Mouse (Mus musculus) stomach, embryonic 15.5 days (tissue): ENCODE measurements around the gene Hgfac. TPM values are rescaled to one million over a fixed set of nuclear protein-coding genes. Genes with fewer than 3 reads are reported as not detected.

Experiments
- ATAC-seq: fragments of 200-750 bp; cut with Nextera tagmentation; 2 replicates; pipeline ENCODE4 v1.8.0; 2017; ENCODE audit warnings: low read depth, moderate number of reproducible peaks, moderate TSS enrichment; ENCODE audit not compliant: insufficient read depth, low FRiP score
- H3K27ac ChIP-seq: fragments of 300-500 bp; sonication (generic); 2 replicates; pipeline ENCODE4 v1.5.1; 2015; ENCODE audit warnings: mild to moderate bottlenecking, inconsistent platforms
- H3K27me3 ChIP-seq: fragments of 300-500 bp; sonication (generic); replicated peaks from 2 replicates; pipeline ENCODE4 v1.6.1; 2015; ENCODE audit warnings: inconsistent platforms
- H3K36me3 ChIP-seq: fragments of 300-500 bp; sonication (generic); 2 replicates; pipeline ENCODE4 v1.6.1; 2015; ENCODE audit warnings: inconsistent platforms
- H3K4me1 ChIP-seq: fragments of 300-500 bp; sonication (generic); 2 replicates; pipeline ENCODE4 v1.6.1; 2015; ENCODE audit warnings: inconsistent platforms
- H3K4me2 ChIP-seq: fragments of 300-500 bp; sonication (generic); 2 replicates; pipeline ENCODE4 v1.6.1; 2015; ENCODE audit warnings: mild to moderate bottlenecking, inconsistent platforms
- H3K4me3 ChIP-seq: fragments of 300-500 bp; sonication (generic); replicated peaks from 2 replicates; pipeline ENCODE4 v1.5.1; 2015; ENCODE audit warnings: inconsistent platforms
- H3K9ac ChIP-seq: fragments of 300-500 bp; sonication (generic); 2 replicates; pipeline ENCODE4 v1.6.1; 2015; ENCODE audit warnings: inconsistent platforms
- H3K9me3 ChIP-seq: fragments of 300-500 bp; sonication (generic); 2 replicates; pipeline ENCODE4 v1.6.1; 2016; ENCODE audit warnings: inconsistent platforms
- WGBS: fragments of 180-500 bp; shearing (Covaris S2); methylation state at CpG from one replicate; pipeline ENCODE4 v1.1.7; 2015; 5-methylcytosine and 5-hydroxymethylcytosine counted together
- polyA plus RNA-seq: library from polyadenylated mRNA; unstranded; fragments of >200 nt; fragmentation: Nextera tagmentation; extraction: Ambion mirVana; gene quantifications from 2 replicates; pipeline ENCODE4 v1.2.1, GENCODE M21; 2015

Gene Hgfac
- polyA plus RNA-seq, 1 experiment from 2014 or later, result 9.3 TPM

GRCm38 (mm10) chr5:35014036-35014435, 27.3 kb upstream of the Hgfac start:
- no peaks in the 10 kb centered on the region for H3K9me3 ChIP-seq
- no peak overlapping the region for H3K9ac ChIP-seq
- H3K27ac ChIP-seq, result no peak overlapping the region
- H3K36me3 ChIP-seq, result no peaks in the 10 kb centered on the region
- no peak overlapping the region for H3K4me3 ChIP-seq
- no peak for ATAC-seq
- no peaks in the 10 kb centered on the region for H3K27me3 ChIP-seq
- 81% methylated on average over 6 of the region's 6 CpGs for WGBS
- H3K4me1 ChIP-seq, result peaks cover 3% of the 10 kb centered on the region; the same call in 1 of the 2 replicates
- no peak overlapping the region for H3K4me2 ChIP-seq

GRCm38 (mm10) chr5:35019673-35020300, 21.5 kb upstream of the Hgfac start:
- H3K27me3 ChIP-seq, result no peaks in the 10 kb centered on the region
- H3K4me1 ChIP-seq, result peaks cover 9% of the 10 kb centered on the region; the same call in 1 of the 2 replicates
- ATAC-seq, result no peak
- H3K9me3 ChIP-seq, result no peaks in the 10 kb centered on the region
- 69% methylated on average over 9 of the region's 9 CpGs for WGBS
- no peak overlapping the region for H3K4me2 ChIP-seq
- peak overlapping the region; percentile 62; the same call in 1 of the 2 replicates for H3K27ac ChIP-seq
- no peak overlapping the region for H3K4me3 ChIP-seq
- H3K36me3 ChIP-seq, result peaks cover 8% of the 10 kb centered on the region; the same call in 1 of the 2 replicates
- H3K9ac ChIP-seq, result no peak overlapping the region

DNA sequence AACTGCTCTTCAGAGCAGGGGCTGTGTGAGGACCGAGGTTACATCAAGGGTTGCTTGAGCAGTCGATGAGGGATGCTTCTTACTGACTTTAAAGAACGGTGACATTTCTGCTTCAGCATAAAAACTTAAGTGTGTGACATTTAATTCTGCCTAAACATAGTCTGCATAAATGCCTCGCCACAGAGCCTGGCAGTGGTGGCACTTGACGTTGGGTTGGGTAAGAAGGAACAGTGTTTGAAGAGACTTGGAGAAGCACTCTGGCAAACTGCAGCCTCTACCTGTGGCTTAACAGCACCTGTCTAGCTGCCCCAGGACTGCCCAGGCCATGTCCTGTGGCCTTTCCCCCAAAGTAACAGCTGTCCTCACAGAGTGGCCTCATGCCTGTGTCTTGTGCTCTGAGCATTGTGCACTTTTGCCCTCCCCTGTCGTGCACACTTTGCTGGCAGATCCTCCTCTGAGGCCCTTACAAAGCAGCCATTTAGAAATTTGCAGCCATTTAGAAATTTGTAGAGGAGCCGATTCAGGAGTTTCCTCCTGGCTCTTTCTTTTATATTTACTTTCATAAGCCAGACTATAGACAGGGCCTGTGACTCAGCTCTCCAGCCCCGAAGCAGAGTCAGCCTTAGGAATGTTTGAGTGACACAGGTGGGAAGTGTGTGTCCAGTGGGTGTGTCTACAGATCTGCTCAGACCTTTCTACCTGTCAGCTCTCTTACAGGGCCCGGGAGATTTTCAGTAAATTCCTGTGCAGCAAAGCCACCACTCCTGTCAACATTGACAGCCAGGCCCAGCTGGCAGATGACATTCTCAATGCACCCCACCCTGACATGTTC, 20.7 kb upstream of the Hgfac start:
- 70% methylated on average over 9 of the region's 9 CpGs for WGBS
- Histone ChIP-seq H3K4me3 (no peak overlapping the region), H3K27me3 (no peaks in the 10 kb centered on the region), H3K27ac (peak overlapping the region; percentile 62), H3K9ac (no peak overlapping the region), H3K36me3 (peaks cover 9% of the 10 kb centered on the region; the same call in 1 of the 2 replicates), H3K4me2 (no peak overlapping the region), H3K9me3 (no peaks in the 10 kb centered on the region), H3K4me1 (peaks cover 9% of the 10 kb centered on the region; the same call in 1 of the 2 replicates)
- no peak for ATAC-seq

DNA sequence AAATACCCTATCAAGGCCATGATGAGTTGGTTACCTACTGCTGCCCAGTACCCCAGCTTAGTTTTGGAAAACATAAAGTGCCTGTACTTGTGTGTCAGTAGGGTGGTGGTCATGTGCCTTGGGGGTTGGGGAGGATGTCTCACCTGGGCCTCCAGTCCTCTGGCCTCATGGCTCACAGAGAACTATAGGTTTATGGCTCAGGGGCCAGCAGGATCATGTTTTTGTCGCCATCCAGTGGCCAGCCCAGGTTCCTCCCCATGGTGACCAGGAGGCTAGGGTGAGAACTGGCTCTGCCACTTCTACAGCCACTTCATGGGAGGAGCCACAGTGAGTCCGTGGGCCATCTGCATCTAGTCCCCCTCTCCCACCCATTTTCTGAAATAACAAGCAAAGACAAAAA, 16.3 kb upstream of the Hgfac start:
- Histone ChIP-seq H3K9me3 (no peaks in the 10 kb centered on the region), H3K27ac (no peak overlapping the region), H3K4me3 (no peak overlapping the region), H3K4me2 (no peak overlapping the region), H3K9ac (no peak overlapping the region), H3K36me3 (peaks cover 29% of the 10 kb centered on the region), H3K27me3 (no peaks in the 10 kb centered on the region), H3K4me1 (0 out of 2 replicates have a peak, but pooled peaks cover 5% of the 10 kb centered on the region)
- WGBS, result 17% methylated on average over 2 of the region's 2 CpGs
- peak; percentile 66; the same call in 1 of the 2 replicates for ATAC-seq

DNA sequence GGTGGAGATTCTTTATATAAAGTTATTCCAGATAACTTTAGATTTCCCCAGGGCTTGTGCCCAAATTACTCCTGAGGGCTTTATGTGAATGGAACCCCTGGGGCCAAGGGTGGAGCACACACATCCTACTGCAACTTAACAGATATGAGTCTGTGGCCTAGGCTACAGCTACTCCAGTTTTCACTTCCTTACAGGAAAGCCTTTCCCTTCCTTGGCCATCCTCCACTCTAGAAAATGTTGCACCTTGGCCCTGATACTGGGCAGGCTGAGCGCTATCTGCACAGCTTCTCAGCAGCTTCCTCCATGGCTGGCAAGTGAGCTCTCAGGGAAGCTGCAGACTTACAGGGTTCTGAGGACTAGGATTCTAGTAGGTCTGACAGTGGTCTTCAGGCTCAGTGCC, 12.0 kb upstream of the Hgfac start:
- 90% methylated on average over 1 of the region's 1 CpGs for WGBS
- Histone ChIP-seq H3K27me3 (no peaks in the 10 kb centered on the region), H3K36me3 (peaks cover 29% of the 10 kb centered on the region), H3K27ac (no peak overlapping the region), H3K4me3 (no peak overlapping the region), H3K9ac (no peak overlapping the region), H3K4me1 (no peaks in the 10 kb centered on the region), H3K4me2 (no peak overlapping the region), H3K9me3 (no peaks in the 10 kb centered on the region)
- ATAC-seq, result no peak

GRCm38 (mm10) chr5:35029755-35030154, 11.6 kb upstream of the Hgfac start:
- H3K27me3 ChIP-seq, result no peaks in the 10 kb centered on the region
- no peak overlapping the region for H3K9ac ChIP-seq
- no peaks in the 10 kb centered on the region for H3K9me3 ChIP-seq
- 94% methylated on average over 5 of the region's 5 CpGs for WGBS
- peaks cover 29% of the 10 kb centered on the region for H3K36me3 ChIP-seq
- no peak overlapping the region for H3K4me3 ChIP-seq
- no peak overlapping the region for H3K27ac ChIP-seq
- ATAC-seq, result no peak
- no peaks in the 10 kb centered on the region for H3K4me1 ChIP-seq
- H3K4me2 ChIP-seq, result no peak overlapping the region

DNA sequence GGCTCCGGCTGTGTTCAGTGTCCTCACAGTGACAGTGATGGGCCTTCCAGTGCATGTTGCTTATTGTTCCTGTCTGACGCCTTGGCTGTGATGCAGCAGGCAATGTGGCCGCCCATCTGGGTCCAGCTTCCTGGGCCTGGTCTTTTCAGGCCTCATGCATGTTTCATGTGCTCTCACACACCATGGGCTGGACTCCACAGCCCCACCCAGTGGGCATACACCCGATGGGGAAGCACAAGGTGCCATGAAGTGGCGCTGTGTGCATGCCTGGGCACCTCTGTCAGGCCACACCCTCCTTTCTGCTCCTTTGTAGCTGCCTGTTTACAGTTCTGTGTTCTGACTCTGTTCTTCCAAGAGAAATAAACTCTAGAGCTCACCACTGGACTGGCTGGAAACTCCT, 8.2 kb upstream of the Hgfac start:
- Histone ChIP-seq H3K4me2 (no peak overlapping the region), H3K4me3 (no peak overlapping the region), H3K9me3 (no peaks in the 10 kb centered on the region), H3K4me1 (no peaks in the 10 kb centered on the region), H3K9ac (no peak overlapping the region), H3K36me3 (peaks cover 17% of the 10 kb centered on the region), H3K27ac (no peak overlapping the region; the same call in 1 of the 2 replicates), H3K27me3 (no peaks in the 10 kb centered on the region)
- ATAC-seq, result no peak
- 74% methylated on average over 5 of the region's 5 CpGs for WGBS

DNA sequence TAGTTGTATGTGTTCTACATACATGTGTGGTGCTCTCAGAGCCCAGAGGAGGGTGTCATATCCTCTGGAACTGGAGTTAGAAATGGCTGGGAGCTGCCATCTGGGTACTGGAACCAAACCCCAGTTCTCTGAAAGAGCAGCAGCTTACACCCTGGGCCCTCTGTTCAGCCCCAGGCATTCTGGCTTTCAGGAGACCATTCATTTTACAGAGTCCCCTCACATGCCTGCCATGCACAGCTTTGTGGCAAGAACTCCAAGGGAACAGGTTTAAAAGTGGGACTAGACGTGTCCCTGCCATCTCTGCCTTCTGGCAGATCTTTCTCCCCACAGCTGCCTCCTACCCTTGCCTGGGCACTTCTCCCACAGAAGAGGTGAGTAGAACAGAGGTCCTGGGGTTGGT, 7.7 kb upstream of the Hgfac start:
- Histone ChIP-seq H3K9ac (no peak overlapping the region), H3K4me3 (no peak overlapping the region), H3K27me3 (no peaks in the 10 kb centered on the region), H3K27ac (0 out of 2 replicates have a peak overlapping the region, but pooled peaks have one; percentile 1), H3K36me3 (peaks cover 12% of the 10 kb centered on the region), H3K4me2 (no peak overlapping the region), H3K9me3 (no peaks in the 10 kb centered on the region), H3K4me1 (no peaks in the 10 kb centered on the region)
- 91% methylated on average over 1 of the region's 1 CpGs for WGBS
- no peak for ATAC-seq

DNA sequence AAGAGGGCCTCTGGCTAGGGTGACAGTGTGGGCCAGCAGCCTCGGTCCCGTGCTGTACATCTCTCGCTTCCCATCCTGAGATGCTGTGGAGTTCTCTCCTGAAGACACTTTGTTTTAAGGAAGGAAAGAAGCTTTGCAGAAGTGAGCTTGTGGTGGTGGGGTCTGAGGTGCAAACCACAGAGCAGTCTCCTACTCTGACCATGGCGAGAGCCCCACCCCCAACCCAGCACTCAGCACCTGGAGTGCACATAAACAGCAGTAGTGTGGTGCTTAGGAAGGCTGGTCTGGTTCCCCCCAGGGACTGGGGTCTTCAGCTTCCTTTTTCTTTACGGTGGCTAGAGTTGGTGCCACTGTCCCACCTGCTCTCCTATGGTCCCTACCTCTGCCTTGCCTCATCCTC, 6.2 kb upstream of the Hgfac start:
- no peak for ATAC-seq
- Histone ChIP-seq H3K36me3 (peaks cover 8% of the 10 kb centered on the region), H3K4me2 (no peak overlapping the region), H3K27me3 (no peaks in the 10 kb centered on the region), H3K27ac (no peak overlapping the region), H3K4me1 (no peaks in the 10 kb centered on the region), H3K4me3 (no peak overlapping the region), H3K9ac (no peak overlapping the region), H3K9me3 (no peaks in the 10 kb centered on the region)
- 89% methylated on average over 5 of the region's 5 CpGs for WGBS

GRCm38 (mm10) chr5:35035795-35036194, 5.5 kb upstream of the Hgfac start:
- no peak overlapping the region for H3K4me3 ChIP-seq
- H3K9me3 ChIP-seq, result no peaks in the 10 kb centered on the region
- no peak overlapping the region for H3K4me2 ChIP-seq
- no peaks in the 10 kb centered on the region for H3K27me3 ChIP-seq
- no peak overlapping the region for H3K9ac ChIP-seq
- H3K36me3 ChIP-seq, result peaks cover 8% of the 10 kb centered on the region
- no peak for ATAC-seq
- no peaks in the 10 kb centered on the region for H3K4me1 ChIP-seq
- H3K27ac ChIP-seq, result no peak overlapping the region
- WGBS, result 56% methylated on average over 4 of the region's 4 CpGs

DNA sequence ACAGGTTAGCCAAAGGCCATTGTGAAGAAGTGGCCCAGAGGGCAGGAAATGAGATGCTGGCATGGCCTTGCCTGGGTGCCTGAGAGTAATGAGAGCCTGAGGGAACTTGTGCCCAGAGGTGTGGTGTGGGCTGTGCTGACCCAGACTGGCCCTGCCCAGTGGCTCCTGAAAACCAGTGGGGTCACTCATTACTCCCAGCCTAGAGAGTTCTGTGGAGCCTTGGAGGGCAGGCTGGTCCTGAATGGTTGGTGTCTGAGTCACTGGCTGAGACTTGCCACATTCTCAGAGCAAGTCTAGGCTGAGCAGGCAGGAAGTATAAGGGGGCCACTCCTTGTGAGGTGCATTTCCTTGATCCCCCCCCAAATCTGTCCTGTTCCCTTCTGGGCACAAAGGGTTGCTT, 3.9 kb upstream of the Hgfac start:
- H3K27ac ChIP-seq, result peak overlapping the region; percentile 31; the same call in 1 of the 2 replicates
- H3K9ac ChIP-seq, result no peak overlapping the region
- no peaks in the 10 kb centered on the region; the same call in 1 of the 2 replicates for H3K36me3 ChIP-seq
- H3K4me2 ChIP-seq, result no peak overlapping the region
- no peak overlapping the region for H3K4me3 ChIP-seq
- H3K4me1 ChIP-seq, result peaks cover 6% of the 10 kb centered on the region; the same call in 1 of the 2 replicates
- H3K9me3 ChIP-seq, result no peaks in the 10 kb centered on the region
- no peaks in the 10 kb centered on the region for H3K27me3 ChIP-seq
- ATAC-seq, result 0 out of 2 replicates have a peak, but pooled peaks have one; percentile 15
